Mouse (Mus musculus) frontal cortex, postnatal 25 days (tissue): ENCODE results near the gene Sval1.

Experiments
- DNase-seq, 2 experiments: peaks; one replicate each; pipeline ENCODE4 v3.0.0; 2022; ENCODE audit warnings: low spot score in 2 of 2

Gene Sval1

GRCm38 (mm10) chr6:41951330-41951729, at the start of gene Sval1:
Gene Sval1 (plus strand): TSS chr6:41951630.
- no peak for DNase-seq

GRCm38 (mm10) chr6:41911625-41912024, 39.8 kb upstream of the Sval1 start:
- DNase-seq, result no peak

- DNase-seq, result no peak
These were observed 36.5 kb upstream of the Sval1 start for GRCm38 (mm10) chr6:41914883-41915282.

- no peak for DNase-seq
These were observed 16.4 kb downstream of the Sval1 start, which contains the start of gene Sval3 for GRCm38 (mm10) chr6:41967840-41968239. Gene Sval3 (plus strand): TSS chr6:41968140.
